ENCODE assay signal across 9 mouse cellular contexts in genomic region chr17:36205862-36206261, GRCm38 (mm10). TPM values are rescaled to one million over a fixed set of nuclear protein-coding genes. Genes with fewer than 3 reads are reported as not detected.
DNase-seq lines count a peak whose midpoint lies in the region; ATAC-seq lines count a peak whose summit lies in the region.
"Had no signal": no experiment of that assay in that cellular context is flagged by ENCODE, and none has a peak within 500 bp of the region (broad histone marks: within the 10 kb centered on the region; RNA-seq: fewer than 3 reads in every experiment).

No protein-coding gene starts in this region.

- no peaks in the 10 kb centered on the region for H3K36me3 ChIP-seq in heart, embryonic 15.5 days
- no peaks in the 10 kb centered on the region for H3K36me3 ChIP-seq in hindbrain, embryonic 13.5 days
- no peaks in the 10 kb centered on the region for H3K36me3 ChIP-seq in midbrain, embryonic 11.5 days (ENCODE audit: control insufficient read depth, insufficient read depth, low read length)

- peak overlapping the region; percentile 80 for H3K4me2 ChIP-seq in heart, embryonic 15.5 days
- H3K4me2 ChIP-seq in hindbrain, embryonic 13.5 days, result peak overlapping the region; percentile 56
- H3K4me2 ChIP-seq in midbrain, embryonic 11.5 days, result peak overlapping the region; percentile 50

- H3K9me3 ChIP-seq in heart, embryonic 15.5 days (replicated peaks), result no peaks in the 10 kb centered on the region
- H3K9me3 ChIP-seq in hindbrain, embryonic 13.5 days, result no peaks in the 10 kb centered on the region
- H3K9me3 ChIP-seq in midbrain, embryonic 11.5 days (ENCODE audit: control insufficient read depth, low read length), result no peaks in the 10 kb centered on the region

- H3K9ac ChIP-seq in heart, embryonic 15.5 days, result no peak overlapping the region
- H3K9ac ChIP-seq in hindbrain, embryonic 13.5 days, result peak overlapping the region; percentile 55; the same call in 1 of the 2 replicates
- H3K9ac ChIP-seq in midbrain, embryonic 11.5 days (ENCODE audit: low read length), result no peak overlapping the region

- intact Hi-C loops in heart, postnatal 14 days (cut with DNase I), result no loop called here
- intact Hi-C loops in left cerebral cortex, postnatal 25 days (cut with DNase I), result no loop called here

- peaks cover 84% of the 10 kb centered on the region for H3K27me3 ChIP-seq in heart, embryonic 15.5 days
- H3K27me3 ChIP-seq in hindbrain, embryonic 13.5 days, result peaks cover 83% of the 10 kb centered on the region
- H3K27me3 ChIP-seq in midbrain, embryonic 11.5 days (ENCODE audit: control insufficient read depth, insufficient read depth, low read length), result peaks cover 16% of the 10 kb centered on the region

- WGBS in heart, embryonic 15.5 days, result 2% methylated on average over 39 of the region's 41 CpGs
- whole genome bisulfite sequencing in hindbrain, embryonic 13.5 days, result under 1% methylated on average over 39 of the region's 41 CpGs
- under 1% methylated on average over 39 of the region's 41 CpGs for WGBS in midbrain, embryonic 11.5 days

- DNase-seq in heart, postnatal 14 days, result no peak
- DNase-seq in midbrain, embryonic 11.5 days (ENCODE audit: low spot score, missing footprints), result peak; percentile 94
- no peak for DNase-seq in left cerebral cortex, postnatal 25 days (ENCODE audit: low spot score in 2 of 2)
- no peak for DNase-seq in spleen, postnatal 36 days (ENCODE audit: low spot score in 2 of 2)
- DNase-seq in right cerebral cortex, postnatal 14 days, result no peak

- no peak for ATAC-seq in heart, embryonic 15.5 days (replicated peaks; ENCODE audit: insufficient number of reproducible peaks, insufficient read depth, low FRiP score, low read depth)
- ATAC-seq in hindbrain, embryonic 13.5 days (ENCODE audit: low FRiP score), result 0 out of 2 replicates have a peak, but pooled peaks have one; percentile 17
- ATAC-seq in midbrain, embryonic 11.5 days (ENCODE audit: low FRiP score), result peak; percentile 46; the same call in 1 of the 2 replicates

- peak overlapping the region; percentile 51 for H3K4me3 ChIP-seq in heart, embryonic 15.5 days
- peak overlapping the region; percentile 59 for H3K4me3 ChIP-seq in brown adipose tissue, adult 24 weeks (ENCODE audit: insufficient read depth, low read depth, low read length)
- peak overlapping the region; percentile 36 for H3K4me3 ChIP-seq in hindbrain, embryonic 13.5 days
- H3K4me3 ChIP-seq in midbrain, embryonic 11.5 days (ENCODE audit: low read depth, low read length), result peak overlapping the region; percentile 29

- H3K4me1 ChIP-seq in heart, embryonic 15.5 days (replicated peaks), result peaks cover 12% of the 10 kb centered on the region
- no peaks in the 10 kb centered on the region for H3K4me1 ChIP-seq in brown adipose tissue, adult 24 weeks (ENCODE audit: control insufficient read depth, insufficient read depth, insufficient read length, low read length)
- H3K4me1 ChIP-seq in hindbrain, embryonic 13.5 days (replicated peaks), result peaks cover 11% of the 10 kb centered on the region
- peaks cover 2% of the 10 kb centered on the region; the same call in 1 of the 2 replicates for H3K4me1 ChIP-seq in midbrain, embryonic 11.5 days (ENCODE audit: control insufficient read depth, insufficient read depth, low read length)

- H3K27ac ChIP-seq in heart, embryonic 15.5 days, result no peak overlapping the region
- H3K27ac ChIP-seq in brown adipose tissue, adult 24 weeks (replicated peaks; ENCODE audit: low read depth, low read length), result no peak overlapping the region
- no peak overlapping the region for H3K27ac ChIP-seq in hindbrain, embryonic 13.5 days
- no peak overlapping the region for H3K27ac ChIP-seq in midbrain, embryonic 11.5 days (ENCODE audit: low read depth, low read length)

RNA-seq across cellular contexts. Expression of gene H2-T3, which starts 15.8 kb away (rescaled TPM):
- polyA plus RNA-seq in heart, embryonic 15.5 days (2015; fragmentation: Nextera tagmentation; extraction: Ambion mirVana), result 0.36 TPM in 1 of 2 replicates, not detected in the other
- 1 to 10 TPM in 1 of 2 experiments, under 1 TPM in 1; 0.31 to 3.1 TPM for total RNA-seq in heart, postnatal 14 days (2021)
- polyA plus RNA-seq in brown adipose tissue, adult 24 weeks (2012; ENCODE audit: insufficient read depth, insufficient read length, missing spikeins), result not detected in 2 replicates
- polyA plus RNA-seq in hindbrain, embryonic 13.5 days (2015; fragmentation: Nextera tagmentation; extraction: Ambion mirVana), result not detected in 2 replicates
- polyA plus RNA-seq in midbrain, embryonic 11.5 days (2014; fragmentation: Nextera tagmentation; extraction: Ambion mirVana), result not detected in 2 replicates
- total RNA-seq in left cerebral cortex, postnatal 25 days (2021), result not detected

RNA-seq across cellular contexts. Expression of gene Gm8909, which starts 37.5 kb away (rescaled TPM):
- 0.84 and 1.8 TPM in 2 replicates for polyA plus RNA-seq in heart, embryonic 15.5 days (2015; fragmentation: Nextera tagmentation; extraction: Ambion mirVana)
- not detected for total RNA-seq in heart, postnatal 14 days (2021)
- polyA plus RNA-seq in brown adipose tissue, adult 24 weeks (2012; ENCODE audit: insufficient read depth, insufficient read length, missing spikeins), result not detected in 2 replicates
- polyA plus RNA-seq in hindbrain, embryonic 13.5 days (2015; fragmentation: Nextera tagmentation; extraction: Ambion mirVana), result not detected in 2 replicates
- 0.16 TPM in 1 of 2 replicates, not detected in the other for polyA plus RNA-seq in midbrain, embryonic 11.5 days (2014; fragmentation: Nextera tagmentation; extraction: Ambion mirVana)
- not detected for total RNA-seq in left cerebral cortex, postnatal 25 days (2021)
- total RNA-seq: ES-E14 had no signal

RNA-seq across cellular contexts. Expression of gene Rpp21, which starts 52.0 kb away (rescaled TPM):
- polyA plus RNA-seq in heart, embryonic 15.5 days (2015; fragmentation: Nextera tagmentation; extraction: Ambion mirVana), result 78.8 and 83.7 TPM in 2 replicates
- 10 to 100 TPM; 33.1 to 34.2 TPM for total RNA-seq in heart, postnatal 14 days (2021)
- 49.0 and 66.3 TPM in 2 replicates for polyA plus RNA-seq in brown adipose tissue, adult 24 weeks (2012; ENCODE audit: insufficient read depth, insufficient read length, missing spikeins)
- polyA plus RNA-seq in hindbrain, embryonic 13.5 days (2015; fragmentation: Nextera tagmentation; extraction: Ambion mirVana), result 104 and 122 TPM in 2 replicates
- polyA plus RNA-seq in midbrain, embryonic 11.5 days (2014; fragmentation: Nextera tagmentation; extraction: Ambion mirVana), result 80.7 and 83.2 TPM in 2 replicates
- total RNA-seq in left cerebral cortex, postnatal 25 days (2021), result 10 to 100 TPM; 40.5 to 45.3 TPM
